Mouse (Mus musculus) thymus, adult 2 months (tissue): Measurements from ENCODE around the gene Zfp512b. TPM values are rescaled to one million over a fixed set of nuclear protein-coding genes. Genes with fewer than 3 reads are reported as not detected.

Experiments used
- DNase-seq: peaks from one replicate; pipeline ENCODE4 v3.0.0; 2021
- H3K27ac ChIP-seq: fragments of 200-500 bp; 2 replicates; pipeline ENCODE4 v1.5.1; 2012; ENCODE audit warnings: low read length, control low read depth; ENCODE audit not compliant: control insufficient read depth, insufficient read depth
- H3K27me3 ChIP-seq: fragments of 200-500 bp; 2 replicates; pipeline ENCODE4 v1.6.1; 2012; ENCODE audit warnings: mild to moderate bottlenecking, low read length, moderate library complexity, mixed read lengths; ENCODE audit not compliant: control insufficient read depth, insufficient read depth
- H3K36me3 ChIP-seq: fragments of 200-500 bp; 2 replicates; pipeline ENCODE4 v1.6.1; 2012; ENCODE audit warnings: mild to moderate bottlenecking, low read length, moderate library complexity; ENCODE audit not compliant: control insufficient read depth, insufficient read depth
- H3K4me1 ChIP-seq: fragments of 200-500 bp; replicated peaks from 2 replicates; pipeline ENCODE4 v1.6.1; 2012; ENCODE audit warnings: low read length; ENCODE audit not compliant: control insufficient read depth, insufficient read depth
- H3K4me3 ChIP-seq: fragments of 200-500 bp; 2 replicates; pipeline ENCODE4 v1.5.1; 2012; ENCODE audit warnings: mild to moderate bottlenecking, low read length, control low read depth, moderate library complexity; ENCODE audit not compliant: control insufficient read depth, insufficient read depth
- CTCF ChIP-seq: fragments of 200-500 bp; IDR thresholded peaks from 2 replicates; pipeline ENCODE4 v1.5.1; 2012; ENCODE audit warnings: mild to moderate bottlenecking, control low read depth, low read length, moderate library complexity, borderline replicate concordance; ENCODE audit not compliant: control insufficient read depth, poor library complexity, insufficient read depth; ENCODE audit errors: extremely low read depth
- POLR2A ChIP-seq: fragments of 200-500 bp; IDR thresholded peaks from 2 replicates; pipeline ENCODE4 v1.6.1; 2012; ENCODE audit warnings: mild to moderate bottlenecking, low read length, control low read depth, moderate library complexity; ENCODE audit not compliant: control insufficient read depth, poor library complexity, insufficient read depth; ENCODE audit errors: extremely low read depth
- WGBS: fragments of 180-500 bp; shearing (Covaris S2); methylation state at CpG from one replicate; pipeline ENCODE4 v1.1.7; 2018; 5-methylcytosine and 5-hydroxymethylcytosine counted together
- polyA plus RNA-seq: library from polyadenylated mRNA; depleted of rRNA; stranded (reverse); fragments of >200 nt; gene quantifications from 2 replicates; pipeline ENCODE4 v1.2.3, GENCODE M21; 2012

Zfp512b gene
- polyA plus RNA-seq, 1 experiment, result 87.6 TPM

DNA sequence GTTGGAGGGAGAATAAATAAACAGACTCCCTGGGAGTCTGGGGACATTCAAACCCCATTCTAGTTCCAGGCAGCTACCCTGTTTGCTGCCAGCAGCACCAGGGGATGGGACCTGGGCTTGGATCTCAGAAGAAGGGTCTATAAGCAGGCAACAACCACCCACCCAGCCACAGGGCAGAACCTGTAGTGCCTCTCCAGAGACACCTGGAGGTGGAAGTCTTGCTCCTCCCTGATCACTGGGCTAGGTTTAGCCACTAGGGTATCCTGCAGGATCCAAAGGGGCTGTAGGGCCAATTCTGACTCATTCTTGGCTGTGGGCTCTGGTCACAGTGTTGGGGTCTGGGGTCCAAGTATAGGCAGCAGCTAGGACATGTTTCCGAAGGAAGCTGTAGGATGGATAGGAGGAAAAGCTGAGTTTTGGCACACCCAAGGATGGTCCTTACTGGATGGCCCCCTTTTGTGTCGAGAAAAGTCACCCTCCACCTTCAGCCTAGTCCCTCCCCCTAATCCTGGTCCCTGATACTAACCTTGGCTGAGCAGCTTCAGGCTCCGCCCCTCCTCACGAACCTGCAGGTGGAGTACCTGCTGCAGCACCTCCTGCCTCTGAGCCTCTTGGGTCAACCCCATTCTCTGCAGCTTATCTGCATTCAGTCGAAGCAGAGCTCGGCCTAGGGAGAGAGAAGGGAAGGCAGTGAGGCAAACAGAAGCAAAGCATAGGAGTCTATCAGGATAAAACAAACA is 3.8 kb upstream of the Zfp512b start:
- no peak for DNase-seq
- Histone ChIP-seq H3K27ac (no peak overlapping the region), H3K4me1 (peaks cover 22% of the 10 kb centered on the region), H3K36me3 (no peaks in the 10 kb centered on the region), H3K27me3 (no peaks in the 10 kb centered on the region), H3K4me3 (no peak overlapping the region)
- WGBS, result 89% methylated on average over 6 of the region's 6 CpGs
- TF ChIP-seq CTCF (no peak), POLR2A (no peak)

GRCm38 (mm10) chr2:181594946-181595696 is 2.5 kb upstream of the Zfp512b start:
- peak; percentile 41 for DNase-seq
- H3K4me1 ChIP-seq, result peaks cover 16% of the 10 kb centered on the region
- no peak for TF ChIP-seq CTCF
- TF ChIP-seq POLR2A, result no peak
- H3K27ac ChIP-seq, result no peak overlapping the region
- 83% methylated on average over 4 of the region's 4 CpGs for WGBS
- H3K36me3 ChIP-seq, result no peaks in the 10 kb centered on the region; the same call in 1 of the 2 replicates
- no peak overlapping the region for H3K4me3 ChIP-seq
- no peaks in the 10 kb centered on the region for H3K27me3 ChIP-seq

DNA sequence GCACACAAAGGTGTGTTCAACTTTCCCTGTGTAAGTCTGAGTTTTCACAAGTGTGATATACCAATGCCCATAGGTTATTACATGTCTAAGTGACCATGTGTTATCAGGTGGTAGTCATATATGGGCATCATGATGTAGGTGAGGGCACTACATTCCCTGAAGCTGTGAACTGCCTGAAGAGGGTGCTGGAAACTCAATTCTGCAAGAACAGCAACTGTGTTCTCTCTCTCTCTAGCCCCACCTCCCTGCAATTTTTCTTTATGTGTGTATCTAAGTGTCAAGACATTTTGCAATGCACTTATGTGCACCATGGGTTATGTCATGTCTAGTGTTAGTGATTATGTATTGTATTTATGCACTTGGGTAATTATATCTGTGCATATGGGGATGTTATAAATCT is 1.3 kb upstream of the Zfp512b start:
- DNase-seq, result no peak
- TF ChIP-seq CTCF, result no peak
- TF ChIP-seq POLR2A, result no peak
- peaks cover 16% of the 10 kb centered on the region for H3K4me1 ChIP-seq
- no peaks in the 10 kb centered on the region; the same call in 1 of the 2 replicates for H3K36me3 ChIP-seq
- no peak overlapping the region for H3K4me3 ChIP-seq
- H3K27ac ChIP-seq, result no peak overlapping the region
- H3K27me3 ChIP-seq, result no peaks in the 10 kb centered on the region

- Histone ChIP-seq H3K4me3 (peak overlapping the region; percentile 97), H3K4me1 (peaks cover 11% of the 10 kb centered on the region), H3K27ac (no peak overlapping the region), H3K36me3 (no peaks in the 10 kb centered on the region; the same call in 1 of the 2 replicates), H3K27me3 (no peaks in the 10 kb centered on the region)
- WGBS, result 16% methylated on average over 6 of the region's 6 CpGs
- no peak for TF ChIP-seq POLR2A
- no peak for DNase-seq
Observed at GRCm38 (mm10) chr2:181593042-181593421, 429 bp upstream of the Zfp512b start.

- WGBS, result 3% methylated on average over 5 of the region's 5 CpGs
- Histone ChIP-seq H3K27me3 (no peaks in the 10 kb centered on the region), H3K4me3 (peak within 1 kb of the TSS; percentile 97), H3K36me3 (no peaks in the 10 kb centered on the region; the same call in 1 of the 2 replicates), H3K4me1 (peaks cover 11% of the 10 kb centered on the region), H3K27ac (peak within 1 kb of the TSS; percentile 45)
- TF ChIP-seq CTCF (no peak), POLR2A (no peak)
- DNase-seq, result peak; percentile 54
Observed at GRCm38 (mm10) chr2:181591528-181592085, 996 bp downstream of the Zfp512b start, which contains the start of gene Prpf6. Gene Prpf6, plus strand, starts transcription at chr2:181591868.

DNA sequence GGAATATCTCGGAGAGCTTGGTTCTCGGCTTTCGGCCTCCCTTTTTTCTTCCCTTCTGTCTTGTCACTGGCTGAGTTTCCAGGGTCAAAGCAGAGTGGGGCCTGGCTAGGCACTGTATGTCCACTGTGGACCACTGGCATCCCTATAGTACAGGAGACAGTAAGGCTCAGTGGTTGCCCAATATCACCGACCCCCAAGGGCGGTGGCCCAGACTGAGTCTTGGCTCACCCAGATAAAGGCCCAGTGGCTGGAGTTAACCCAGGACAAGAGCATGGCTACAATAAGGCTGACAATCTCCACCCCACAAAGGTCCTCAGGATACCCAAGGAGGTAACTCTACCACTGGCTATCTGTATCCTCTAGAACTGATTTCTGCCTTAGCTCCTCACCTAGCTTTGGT is 2.1 kb downstream of the Zfp512b start:
- Histone ChIP-seq H3K36me3 (peaks cover 1% of the 10 kb centered on the region; the same call in 1 of the 2 replicates), H3K4me1 (peaks cover 11% of the 10 kb centered on the region), H3K27me3 (no peaks in the 10 kb centered on the region), H3K4me3 (no peak overlapping the region), H3K27ac (no peak overlapping the region)
- no peak for TF ChIP-seq POLR2A
- TF ChIP-seq CTCF, result no peak
- no peak for DNase-seq
- WGBS, result 99% methylated on average over 5 of the region's 5 CpGs

DNA sequence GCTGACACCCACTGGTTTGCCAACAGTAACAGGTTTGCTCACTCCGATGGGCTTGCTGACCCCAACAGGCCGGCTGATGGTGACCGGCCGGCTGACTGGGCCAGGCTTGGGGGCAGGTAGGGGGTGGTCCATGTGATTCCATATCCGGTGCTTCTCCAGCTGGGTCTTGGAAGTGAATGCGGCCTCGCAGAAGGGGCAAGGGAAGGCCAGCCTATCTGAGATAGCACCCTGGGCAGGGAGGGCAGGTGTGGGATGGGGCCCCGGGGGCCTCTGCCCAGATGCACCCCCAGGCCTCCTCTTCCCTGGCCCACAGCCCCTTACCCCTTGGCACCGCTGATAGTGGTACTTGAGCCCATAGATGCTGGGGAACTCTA is 2.9 kb downstream of the Zfp512b start:
- 99% methylated on average over 9 of the region's 9 CpGs for WGBS
- peaks cover 11% of the 10 kb centered on the region for H3K4me1 ChIP-seq
- TF ChIP-seq POLR2A, result no peak
- TF ChIP-seq CTCF, result no peak
- peaks cover 3% of the 10 kb centered on the region; the same call in 1 of the 2 replicates for H3K36me3 ChIP-seq
- no peak overlapping the region for H3K4me3 ChIP-seq
- no peak for DNase-seq
- H3K27me3 ChIP-seq, result no peaks in the 10 kb centered on the region
- no peak overlapping the region for H3K27ac ChIP-seq
